Mouse (Mus musculus) liver, postnatal 0 days (tissue): ENCODE measurements at regions not wholly inside any gene's neighbourhood (a gene's known extent, or its start where the extent isn't known, plus 50 kb on each side); places are given as distances from the start of the nearest gene placed in this dataset.

ENCODE experiments used
- CTCF ChIP-seq: sonication (generic); IDR thresholded peaks from 2 replicates; pipeline ENCODE4 v1.5.1; 2016; ENCODE audit warnings: antibody characterized with exemption, low read depth
- EP300 ChIP-seq: IDR thresholded peaks from 2 replicates; pipeline ENCODE4 v1.6.1; 2016; ENCODE audit warnings: antibody characterized with exemption, low read depth, mild to moderate bottlenecking

DNA sequence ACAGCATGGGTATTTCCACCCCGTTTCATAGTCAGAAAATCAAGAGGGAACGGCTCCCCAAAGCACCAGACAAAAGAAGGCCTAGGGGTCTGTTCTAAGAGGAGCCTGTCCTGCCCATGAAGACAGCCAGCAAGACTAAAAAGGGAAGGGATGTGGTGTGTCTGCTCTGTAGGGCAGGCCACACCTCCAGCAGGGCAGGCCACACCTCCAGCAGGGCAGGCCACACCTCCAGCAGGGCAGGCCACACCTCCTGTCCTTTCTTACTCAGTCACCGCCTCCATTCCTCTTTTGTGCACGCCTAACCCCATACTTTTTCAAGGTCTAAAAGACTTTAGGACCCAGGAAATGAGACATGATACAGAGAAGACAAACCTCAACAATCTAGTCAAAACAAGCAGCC is 69.8 kb upstream of the Blcap start:
- TF ChIP-seq EP300 (no peak), CTCF (no peak)
